Mouse (Mus musculus): ENCODE results near the gene Agpat3.

Agpat3 gene

DNA sequence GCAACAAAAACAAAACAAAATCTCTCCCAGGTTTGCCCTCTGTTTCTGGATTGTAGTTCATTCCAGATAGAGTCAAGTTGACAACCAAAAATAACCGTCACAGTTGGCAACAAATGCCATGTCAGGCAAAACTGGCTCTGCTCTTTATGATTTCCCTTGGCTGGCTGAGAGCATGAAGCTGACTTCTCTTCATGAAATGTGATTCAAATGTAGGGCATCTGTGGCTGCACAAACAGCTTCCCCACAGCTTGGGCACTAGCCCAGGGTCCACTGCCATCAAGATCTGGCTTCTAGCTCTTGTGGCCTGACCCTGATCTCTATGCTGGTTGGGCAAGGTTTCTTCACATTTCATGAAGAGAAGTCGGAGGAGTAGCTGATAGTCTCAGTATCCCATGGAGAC lies 9.7 kb upstream of the Agpat3 start:
- DNase-seq (ENCODE audit: low read depth, low spot score): no peak

GRCm38 (mm10) chr10:78360290-78360711 lies 8.0 kb upstream of the Agpat3 start:
- DNase-seq (ENCODE audit: low read depth, low spot score): no peak

- peak; percentile 48 for DNase-seq (ENCODE audit: low read depth, low spot score)
These were observed 6.7 kb upstream of the Agpat3 start for GRCm38 (mm10) chr10:78358999-78359398.

- no peak for DNase-seq (ENCODE audit: low read depth, low spot score)
These were observed 6.0 kb upstream of the Agpat3 start for GRCm38 (mm10) chr10:78358266-78358665.

GRCm38 (mm10) chr10:78357742-78358141 lies 5.5 kb upstream of the Agpat3 start:
- DNase-seq (ENCODE audit: low read depth, low spot score): no peak

GRCm38 (mm10) chr10:78355931-78356593 lies 3.8 kb upstream of the Agpat3 start:
- no peak for DNase-seq (ENCODE audit: low read depth, low spot score)

DNA sequence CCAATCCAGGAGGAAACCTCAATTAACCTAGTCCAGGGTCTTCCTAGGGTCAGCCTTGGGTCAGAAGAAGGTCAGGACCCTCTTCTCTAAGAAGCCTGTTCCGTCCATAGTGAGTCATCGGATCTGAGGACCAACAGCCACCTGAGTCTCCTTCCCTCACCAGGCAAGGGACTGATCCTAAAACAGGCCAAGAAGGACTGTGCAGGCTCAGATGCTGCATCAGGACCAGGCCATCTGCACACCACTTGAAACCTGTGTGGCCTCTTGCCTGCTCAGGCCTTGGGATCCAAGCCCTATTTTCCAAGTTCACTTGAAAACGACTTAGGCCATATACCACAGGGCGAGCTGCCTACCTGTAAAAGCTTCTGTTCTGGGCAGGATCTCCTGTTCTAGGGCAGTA lies 907 bp upstream of the Agpat3 start:
- peak; percentile 9 for DNase-seq (ENCODE audit: low read depth, low spot score)

DNA sequence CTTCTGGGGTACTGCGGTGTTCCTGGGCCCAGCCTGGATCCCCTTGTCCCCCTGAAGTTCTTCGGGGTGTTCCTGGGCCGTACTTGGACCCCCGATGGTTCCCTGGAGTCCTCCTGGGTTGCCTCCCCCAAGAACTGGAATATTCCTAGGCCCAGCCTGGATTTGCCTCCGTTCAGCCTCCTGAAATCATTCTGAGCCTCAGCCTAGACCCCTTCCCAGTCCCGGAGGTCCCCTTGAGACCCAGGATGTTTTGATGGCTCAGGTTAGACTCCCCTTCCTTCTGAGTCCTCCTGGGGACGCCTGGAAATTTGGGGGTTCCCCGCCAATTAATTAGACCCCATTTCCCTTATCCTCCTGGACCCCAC lies 359 bp upstream of the Agpat3 start:
- no peak for DNase-seq (ENCODE audit: low read depth, low spot score)

DNA sequence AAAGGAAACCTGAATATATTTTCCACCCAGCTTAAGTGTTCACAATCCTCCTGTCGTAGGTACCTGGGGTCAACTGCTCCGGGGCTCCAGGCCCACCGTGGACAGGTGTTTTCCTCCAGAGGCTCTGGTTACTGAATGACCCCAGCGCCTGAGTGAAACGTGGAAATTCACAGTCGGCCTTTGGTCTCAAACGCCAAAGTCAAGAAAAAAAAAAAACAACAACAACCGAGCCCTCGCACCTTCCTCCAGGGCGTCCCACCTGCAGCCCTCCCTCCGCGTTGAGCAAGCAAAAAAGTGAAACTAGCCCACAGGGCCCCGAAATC lies 764 bp downstream of the Agpat3 start:
- DNase-seq (ENCODE audit: low read depth, low spot score): no peak

DNA sequence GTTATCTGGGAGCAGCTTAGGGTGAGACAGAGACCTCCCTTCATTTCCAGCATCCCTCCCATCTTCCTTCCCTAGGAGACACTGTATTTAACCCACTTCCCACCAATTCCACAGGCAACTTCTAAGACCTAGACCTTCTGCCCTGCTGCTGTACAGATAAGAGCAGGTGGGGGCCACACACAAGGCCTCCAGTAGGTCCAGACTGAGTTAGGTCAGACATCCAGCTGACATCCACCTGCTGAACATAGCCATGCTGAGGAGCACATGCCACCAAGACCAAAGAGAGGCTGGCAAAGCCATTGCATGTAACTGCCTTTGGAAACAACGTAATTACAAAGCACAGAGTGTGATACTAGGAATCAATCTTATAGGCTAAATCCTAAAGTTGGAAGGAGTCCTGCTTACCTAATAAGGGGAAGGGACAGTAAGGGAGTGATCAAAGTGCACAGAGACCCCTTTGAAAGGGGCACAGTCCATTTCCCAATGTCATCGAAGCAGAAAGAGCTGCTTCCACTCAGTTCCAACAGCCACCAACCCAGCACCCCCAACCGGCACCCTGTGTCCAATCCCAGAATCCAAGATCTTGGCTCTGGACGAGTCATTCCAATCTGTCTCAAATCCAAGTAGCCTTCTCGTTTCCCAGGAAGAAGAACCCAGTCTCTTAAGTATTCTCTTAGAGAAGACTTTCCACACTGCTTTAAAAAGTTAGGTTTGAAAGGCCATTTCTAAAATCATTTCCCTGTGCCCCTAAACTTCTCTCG lies 1.3 kb downstream of the Agpat3 start:
- peak; percentile 7 for DNase-seq (ENCODE audit: low read depth, low spot score)

- DNase-seq (ENCODE audit: low read depth, low spot score): no peak
These were observed 2.7 kb downstream of the Agpat3 start for GRCm38 (mm10) chr10:78349464-78350165.

GRCm38 (mm10) chr10:78348211-78348610 lies 4.1 kb downstream of the Agpat3 start:
- no peak for DNase-seq (ENCODE audit: low read depth, low spot score)

- DNase-seq (ENCODE audit: low read depth, low spot score): no peak
These were observed 4.8 kb downstream of the Agpat3 start for GRCm38 (mm10) chr10:78347486-78347885.

- DNase-seq (ENCODE audit: low read depth, low spot score): peak; percentile 13
These were observed 6.8 kb downstream of the Agpat3 start for GRCm38 (mm10) chr10:78345466-78345865.

- no peak for DNase-seq (ENCODE audit: low read depth, low spot score)
These were observed 10.2 kb downstream of the Agpat3 start for GRCm38 (mm10) chr10:78342091-78342490.

- no peak for DNase-seq (ENCODE audit: low read depth, low spot score)
These were observed 14.1 kb downstream of the Agpat3 start for GRCm38 (mm10) chr10:78338180-78338579.

GRCm38 (mm10) chr10:78334923-78335561 lies 17.2 kb downstream of the Agpat3 start:
- DNase-seq (ENCODE audit: low read depth, low spot score): no peak

- no peak for DNase-seq (ENCODE audit: low read depth, low spot score)
These were observed 20.7 kb downstream of the Agpat3 start for GRCm38 (mm10) chr10:78331577-78331976.

DNA sequence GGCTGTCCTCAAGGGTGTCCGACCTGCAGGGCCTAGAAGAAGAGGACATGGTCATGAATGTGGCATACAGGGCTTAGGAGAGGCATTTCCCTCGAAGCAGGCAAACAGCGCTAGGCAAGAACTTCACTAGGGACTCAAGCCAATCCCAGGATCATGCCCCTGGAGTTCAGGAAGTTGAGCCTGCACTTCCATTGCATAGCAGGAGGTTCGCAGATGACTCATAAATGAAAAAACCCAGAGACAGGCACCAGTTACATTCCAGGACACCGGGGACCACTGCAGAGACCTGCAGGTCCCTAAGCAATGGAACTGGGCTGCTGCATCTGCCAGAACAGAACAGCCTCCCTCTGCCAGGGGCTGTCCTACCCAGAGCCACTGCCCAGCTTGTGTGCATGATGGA lies 23.0 kb downstream of the Agpat3 start:
- no peak for DNase-seq (ENCODE audit: low read depth, low spot score)

GRCm38 (mm10) chr10:78328011-78328575 lies 24.2 kb downstream of the Agpat3 start:
- no peak for DNase-seq (ENCODE audit: low read depth, low spot score)

DNA sequence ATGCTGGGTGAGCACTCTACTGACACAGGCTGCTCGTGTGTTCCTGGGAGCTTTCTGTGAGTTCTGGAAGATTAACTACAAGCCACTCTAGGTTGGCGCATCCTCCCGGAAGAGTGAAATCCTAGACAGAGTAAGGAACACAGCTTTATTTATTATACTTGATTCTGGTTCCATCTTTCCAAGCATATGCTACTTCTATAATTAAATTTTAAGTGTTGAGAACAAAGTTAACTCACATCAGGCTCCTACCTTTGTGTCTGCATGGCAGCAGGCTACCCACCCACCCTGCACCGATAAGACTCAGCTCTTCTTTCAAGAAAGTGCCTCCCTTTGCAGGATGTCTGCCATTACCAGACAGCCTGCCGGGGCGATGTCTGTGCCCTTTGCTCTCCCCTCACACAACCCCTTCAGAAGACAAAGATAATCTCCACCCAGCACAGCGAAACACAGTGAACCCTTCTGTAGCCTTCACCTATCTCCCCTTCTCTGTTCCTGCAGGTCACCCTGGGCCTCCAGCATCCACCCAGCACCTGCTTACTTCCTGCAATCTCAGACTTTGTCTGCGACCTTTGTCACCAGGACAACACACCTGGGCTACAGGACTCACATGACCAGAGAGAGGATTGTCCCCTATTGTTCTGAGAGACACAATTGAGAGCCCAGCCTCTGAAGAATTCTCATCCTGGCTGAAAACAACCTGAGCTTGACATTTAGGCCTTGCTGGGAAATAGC lies 26.2 kb downstream of the Agpat3 start:
- no peak for DNase-seq (ENCODE audit: low read depth, low spot score)

All from CD4-positive, CD25-positive, alpha-beta regulatory T cell, adult 2 months (primary cell).